8 mouse cellular contexts compared by ENCODE assay signal in genomic region chr4:133022217-133022616, GRCm38 (mm10). TPM values are rescaled to one million over a fixed set of nuclear protein-coding genes. Genes with fewer than 3 reads are reported as not detected.
DNase-seq lines count a peak whose midpoint lies in the region; ATAC-seq and TF ChIP-seq lines count a peak whose summit lies in the region.

No protein-coding gene starts in this region.

- no peak for TF ChIP-seq CTCF in lung, adult 2 months (IDR thresholded peaks at IDR 0.05; ENCODE audit: insufficient read depth, low read length)

- no peak; the same call in 1 of the 2 replicates for ATAC-seq in kidney, embryonic 15.5 days (replicated peaks; ENCODE audit: low FRiP score)
- no peak for ATAC-seq in embryonic facial prominence, embryonic 12.5 days (ENCODE audit: insufficient number of reproducible peaks, insufficient read depth, low FRiP score, low TSS enrichment)
- ATAC-seq in hindbrain, embryonic 11.5 days (ENCODE audit: low FRiP score) = peak; percentile 31; the same call in 1 of the 2 replicates
- peak; percentile 8; the same call in 1 of the 2 replicates for ATAC-seq in midbrain, embryonic 15.5 days (replicated peaks)
- ATAC-seq in activated CD4-positive, CD25-positive, alpha-beta regulatory T cell, adult 4 months = no peak

- 0 out of 2 replicates have a peak overlapping the region, but pooled peaks have one; percentile 5 for H3K9ac ChIP-seq in kidney, embryonic 15.5 days
- H3K9ac ChIP-seq in embryonic facial prominence, embryonic 12.5 days = peak overlapping the region; percentile 36; the same call in 1 of the 2 replicates
- peak overlapping the region; percentile 5; the same call in 1 of the 2 replicates for H3K9ac ChIP-seq in hindbrain, embryonic 11.5 days (ENCODE audit: low read depth, low read length)
- peak overlapping the region; percentile 30 for H3K9ac ChIP-seq in midbrain, embryonic 15.5 days

- H3K9me3 ChIP-seq in kidney, embryonic 15.5 days (replicated peaks) = no peaks in the 10 kb centered on the region
- no peaks in the 10 kb centered on the region for H3K9me3 ChIP-seq in embryonic facial prominence, embryonic 12.5 days
- H3K9me3 ChIP-seq in hindbrain, embryonic 11.5 days (ENCODE audit: control insufficient read depth, low read length) = no peaks in the 10 kb centered on the region
- no peaks in the 10 kb centered on the region for H3K9me3 ChIP-seq in midbrain, embryonic 15.5 days

- no peak overlapping the region; the same call in 1 of the 2 replicates for H3K4me3 ChIP-seq in kidney, embryonic 15.5 days (replicated peaks)
- H3K4me3 ChIP-seq in embryonic facial prominence, embryonic 12.5 days = 0 out of 2 replicates have a peak overlapping the region, but pooled peaks have one; percentile 8
- H3K4me3 ChIP-seq in hindbrain, embryonic 11.5 days (ENCODE audit: low read depth, low read length) = no peak overlapping the region
- H3K4me3 ChIP-seq in midbrain, embryonic 15.5 days = no peak overlapping the region
- H3K4me3 ChIP-seq in lung, adult 2 months (replicated peaks; ENCODE audit: extremely low read depth, low read depth, low read length) = no peak overlapping the region

- no peak for DNase-seq in kidney, adult 8-10 months
- peak; percentile 55 for DNase-seq in hindbrain, embryonic 11.5 days (ENCODE audit: low spot score)
- DNase-seq in lung, adult 2 months = no peak
- no peak for DNase-seq in lung, postnatal 36 days

- 30% methylated on average over 14 of the region's 14 CpGs for WGBS in kidney, embryonic 15.5 days
- 11% methylated on average over 14 of the region's 14 CpGs for WGBS in embryonic facial prominence, embryonic 12.5 days
- WGBS in hindbrain, embryonic 11.5 days = under 1% methylated on average over 14 of the region's 14 CpGs
- WGBS in midbrain, embryonic 15.5 days = under 1% methylated on average over 14 of the region's 14 CpGs
- WGBS in lung, adult 2 months = 77% methylated on average over 14 of the region's 14 CpGs

- no peak for TF ChIP-seq POLR2A in lung, adult 2 months (IDR thresholded peaks at IDR 0.05; ENCODE audit: borderline replicate concordance, extremely low read depth, low read depth, low read length)

- no peaks in the 10 kb centered on the region for H3K27me3 ChIP-seq in kidney, embryonic 15.5 days
- H3K27me3 ChIP-seq in embryonic facial prominence, embryonic 12.5 days = no peaks in the 10 kb centered on the region
- H3K27me3 ChIP-seq in hindbrain, embryonic 11.5 days (ENCODE audit: control insufficient read depth, insufficient read depth, low read length) = no peaks in the 10 kb centered on the region
- no peaks in the 10 kb centered on the region for H3K27me3 ChIP-seq in midbrain, embryonic 15.5 days (replicated peaks)

- H3K4me1 ChIP-seq in kidney, embryonic 15.5 days = peaks cover 100% of the 10 kb centered on the region
- H3K4me1 ChIP-seq in embryonic facial prominence, embryonic 12.5 days = peaks cover 99% of the 10 kb centered on the region
- H3K4me1 ChIP-seq in hindbrain, embryonic 11.5 days (replicated peaks; ENCODE audit: control insufficient read depth, insufficient read depth, low read length) = peaks cover 57% of the 10 kb centered on the region
- peaks cover 96% of the 10 kb centered on the region for H3K4me1 ChIP-seq in midbrain, embryonic 15.5 days
- peaks cover 15% of the 10 kb centered on the region for H3K4me1 ChIP-seq in lung, adult 2 months (ENCODE audit: control insufficient read depth, insufficient read depth, low read length)

- peak overlapping the region; percentile 85 for H3K27ac ChIP-seq in kidney, embryonic 15.5 days
- H3K27ac ChIP-seq in embryonic facial prominence, embryonic 12.5 days = peak overlapping the region; percentile 85
- peak overlapping the region; percentile 71 for H3K27ac ChIP-seq in hindbrain, embryonic 11.5 days (ENCODE audit: low read depth, low read length)
- H3K27ac ChIP-seq in midbrain, embryonic 15.5 days = peak overlapping the region; percentile 74

- H3K36me3 ChIP-seq in kidney, embryonic 15.5 days = peaks cover 12% of the 10 kb centered on the region; the same call in 1 of the 2 replicates
- H3K36me3 ChIP-seq in embryonic facial prominence, embryonic 12.5 days = 0 out of 2 replicates have a peak, but pooled peaks cover 11% of the 10 kb centered on the region
- no peaks in the 10 kb centered on the region for H3K36me3 ChIP-seq in hindbrain, embryonic 11.5 days (ENCODE audit: control insufficient read depth, insufficient read depth, low read length)
- H3K36me3 ChIP-seq in midbrain, embryonic 15.5 days (replicated peaks) = no peaks in the 10 kb centered on the region

- H3K4me2 ChIP-seq in kidney, embryonic 15.5 days = peak overlapping the region; percentile 47
- H3K4me2 ChIP-seq in embryonic facial prominence, embryonic 12.5 days (replicated peaks) = peak overlapping the region; percentile 39
- peak overlapping the region; percentile 22 for H3K4me2 ChIP-seq in hindbrain, embryonic 11.5 days (replicated peaks; ENCODE audit: low read depth, low read length)
- H3K4me2 ChIP-seq in midbrain, embryonic 15.5 days = peak overlapping the region; percentile 44

RNA-seq across cellular contexts. Expression of gene Ahdc1, which starts 11.2 kb away (rescaled TPM):
- 7.4 and 10.1 TPM in 2 replicates for polyA plus RNA-seq in kidney, embryonic 15.5 days (2015; fragmentation: Nextera tagmentation; extraction: Ambion mirVana)
- 12.7 and 14.6 TPM in 2 replicates for polyA plus RNA-seq in embryonic facial prominence, embryonic 12.5 days (2016; fragmentation: Nextera tagmentation; extraction: Ambion mirVana)
- polyA plus RNA-seq in hindbrain, embryonic 11.5 days (2014; fragmentation: Nextera tagmentation; extraction: Ambion mirVana) = 6.8 and 9.0 TPM in 2 replicates
- polyA plus RNA-seq in midbrain, embryonic 15.5 days (2015; fragmentation: Nextera tagmentation; extraction: Ambion mirVana) = 13.5 and 14.4 TPM in 2 replicates
- polyA plus RNA-seq in activated CD4-positive, CD25-positive, alpha-beta regulatory T cell, adult 4 months (2017; shearing (Covaris generic)) = 1 to 10 TPM; 2.1 TPM
- 25.8 and 28.7 TPM in 2 replicates for polyA plus RNA-seq in lung, adult 2 months (2012; rRNA removed)

RNA-seq across cellular contexts. Expression of gene Fgr, which starts 48.3 kb away (rescaled TPM):
- polyA plus RNA-seq in kidney, embryonic 15.5 days (2015; fragmentation: Nextera tagmentation; extraction: Ambion mirVana) = 0.63 and 0.81 TPM in 2 replicates
- polyA plus RNA-seq in embryonic facial prominence, embryonic 12.5 days (2016; fragmentation: Nextera tagmentation; extraction: Ambion mirVana) = 0.29 and 0.39 TPM in 2 replicates
- 0.08 and 0.34 TPM in 2 replicates for polyA plus RNA-seq in hindbrain, embryonic 11.5 days (2014; fragmentation: Nextera tagmentation; extraction: Ambion mirVana)
- 0.06 and 0.27 TPM in 2 replicates for polyA plus RNA-seq in midbrain, embryonic 15.5 days (2015; fragmentation: Nextera tagmentation; extraction: Ambion mirVana)
- 1 to 10 TPM; 4.2 TPM for polyA plus RNA-seq in activated CD4-positive, CD25-positive, alpha-beta regulatory T cell, adult 4 months (2017; shearing (Covaris generic))
- 10.7 and 19.1 TPM in 2 replicates for polyA plus RNA-seq in lung, adult 2 months (2012; rRNA removed)

Comparison
In these comparisons a context has a peak if more than half of its experiments do, and no peak if none do; other contexts are left out.
1. ATAC-seq: peak in hindbrain, embryonic 11.5 days (single experiment) and midbrain, embryonic 15.5 days (single experiment); none in kidney, embryonic 15.5 days (single experiment), embryonic facial prominence, embryonic 12.5 days (single experiment) and activated CD4-positive, CD25-positive, alpha-beta regulatory T cell, adult 4 months (single experiment).
2. Peak in every context shown above with its lines, with median percentiles within 50 percentile points of each other: H3K27ac ChIP-seq, H3K4me2 ChIP-seq and H3K9ac ChIP-seq.